In the genomic region with DNA sequence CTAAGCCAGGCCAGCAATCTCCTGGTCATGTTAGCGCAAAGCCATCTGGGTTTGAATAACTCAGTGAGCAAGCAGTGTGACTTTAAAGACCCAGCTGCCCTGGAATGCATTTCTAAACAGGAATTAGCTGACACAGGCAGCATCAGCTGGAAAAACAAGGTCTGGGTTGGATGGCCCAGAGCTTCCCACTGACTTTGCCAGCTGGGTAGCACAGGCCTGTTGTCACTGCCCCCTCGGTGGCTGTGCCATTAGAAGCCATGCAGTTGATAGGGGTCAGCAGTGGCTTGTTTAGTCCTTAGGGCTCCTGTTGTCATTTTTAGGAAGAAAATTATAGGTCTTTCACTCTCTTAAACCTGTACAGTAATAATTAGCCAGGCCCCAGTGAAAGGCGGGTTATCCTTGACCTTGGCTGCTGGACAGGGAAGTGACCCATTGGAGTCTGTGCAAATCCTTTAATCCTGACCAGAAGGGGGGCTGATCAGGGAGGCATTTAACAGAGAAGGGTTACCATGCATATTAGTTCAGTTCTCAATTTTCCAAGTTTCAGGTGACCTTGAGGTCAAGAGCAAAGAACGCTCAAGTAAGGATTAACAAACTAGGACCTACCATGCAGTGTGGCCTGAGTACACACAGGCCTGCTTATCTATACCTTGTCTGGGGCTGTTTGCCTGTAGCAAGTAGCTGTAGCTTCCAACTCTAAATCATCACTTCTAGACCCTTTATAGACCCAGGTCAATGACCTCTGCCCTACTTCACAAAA, we compare ENCODE assay signal across 10 mouse cellular contexts. TPM values are rescaled to one million over a fixed set of nuclear protein-coding genes. Genes with fewer than 3 reads are reported as not detected.
DNase-seq lines count a peak whose midpoint lies in the region; ATAC-seq and TF ChIP-seq lines count a peak whose summit lies in the region.
"Had no signal": no experiment of that assay in that cellular context is flagged by ENCODE, and none has a peak within 500 bp of the region (broad histone marks: within the 10 kb centered on the region; RNA-seq: fewer than 3 reads in every experiment).

No protein-coding gene starts in this region.

- H3K27ac ChIP-seq in heart, embryonic 13.5 days (replicated peaks), result peak overlapping the region; percentile 32; the same call in 1 of the 2 replicates
- H3K27ac ChIP-seq in kidney, adult 2 months (ENCODE audit: insufficient read depth, low read depth, low read length), result peak overlapping the region; percentile 99
- H3K27ac ChIP-seq: embryonic facial prominence, embryonic 13.5 days had no signal

- no peak for TF ChIP-seq POLR2A in kidney, adult 2 months (IDR thresholded peaks at IDR 0.05; ENCODE audit: low read depth, low read length)

- 60% methylated on average over 4 of the region's 4 CpGs for WGBS in heart, embryonic 13.5 days
- WGBS in kidney, adult 2 months, result 11% methylated on average over 4 of the region's 4 CpGs

- no peaks in the 10 kb centered on the region for H3K27me3 ChIP-seq in heart, embryonic 13.5 days (replicated peaks)
- H3K27me3 ChIP-seq in kidney, adult 2 months (replicated peaks; ENCODE audit: control insufficient read depth, insufficient read depth, low read length), result no peaks in the 10 kb centered on the region
- H3K27me3 ChIP-seq: embryonic facial prominence, embryonic 13.5 days had no signal

- no peak overlapping the region for H3K4me3 ChIP-seq in heart, embryonic 13.5 days
- H3K4me3 ChIP-seq in kidney, adult 2 months (ENCODE audit: insufficient read depth, low read depth, low read length), result no peak overlapping the region
- H3K4me3 ChIP-seq: embryonic facial prominence, embryonic 13.5 days had no signal

- H3K4me1 ChIP-seq in heart, embryonic 13.5 days, result peaks cover 51% of the 10 kb centered on the region
- peaks cover 76% of the 10 kb centered on the region for H3K4me1 ChIP-seq in kidney, adult 2 months (ENCODE audit: control insufficient read depth, insufficient read depth, low read length)
- H3K4me1 ChIP-seq: embryonic facial prominence, embryonic 13.5 days had no signal

- no peak for ATAC-seq in heart, embryonic 13.5 days (ENCODE audit: extremely low read depth, insufficient number of reproducible peaks, low FRiP score, low TSS enrichment)
- no peak for ATAC-seq in erythroid progenitor cell, adult 5-6 weeks (replicated peaks; ENCODE audit: low FRiP score, poor library complexity, severe bottlenecking)

- no peaks in the 10 kb centered on the region for H3K36me3 ChIP-seq in heart, embryonic 13.5 days
- no peaks in the 10 kb centered on the region for H3K36me3 ChIP-seq in kidney, adult 2 months (ENCODE audit: control insufficient read depth, insufficient read depth, low read length)
- H3K36me3 ChIP-seq: embryonic facial prominence, embryonic 13.5 days had no signal

- H3K9me3 ChIP-seq in heart, embryonic 13.5 days, result no peaks in the 10 kb centered on the region
- H3K9me3 ChIP-seq: embryonic facial prominence, embryonic 13.5 days had no signal

- TF ChIP-seq CTCF in kidney, adult 2 months (conservative IDR thresholded peaks at IDR 0.05; ENCODE audit: insufficient read depth, insufficient read length, low read depth, low read length), result no peak

- DNase-seq in heart, adult 11 months, result no peak
- peak; percentile 52 for DNase-seq in brain, adult 2 months (ENCODE audit: low read depth, low spot score)
- DNase-seq in kidney, adult 2 months, result peak; percentile 95
- DNase-seq in lung, postnatal 25 days (ENCODE audit: low spot score), result peak; percentile 34
- DNase-seq in ovary, postnatal 10 days (ENCODE audit: low spot score), result no peak
- DNase-seq in urinary bladder, postnatal 36 days (ENCODE audit: low spot score in 2 of 2), result no peak

- no peak overlapping the region for H3K4me2 ChIP-seq in heart, embryonic 13.5 days
- H3K4me2 ChIP-seq: embryonic facial prominence, embryonic 13.5 days; midbrain, embryonic 11.5 days had no signal

- H3K9ac ChIP-seq in heart, embryonic 13.5 days, result no peak overlapping the region
- H3K9ac ChIP-seq: embryonic facial prominence, embryonic 13.5 days had no signal

RNA-seq across cellular contexts. Expression of gene Cpeb4, which starts 43.8 kb away (rescaled TPM):
- 6.2 and 6.7 TPM in 2 replicates for polyA plus RNA-seq in heart, embryonic 13.5 days (2015; fragmentation: Nextera tagmentation; extraction: Ambion mirVana)
- polyA plus RNA-seq in kidney, adult 2 months (2012; rRNA removed), result 27.2 and 30.0 TPM in 2 replicates
- 413 and 439 TPM in 2 replicates for total RNA-seq in erythroid progenitor cell, adult 5-6 weeks (2015; ENCODE audit: low replicate concordance)
- total RNA-seq in erythroid progenitor cell, adult 5-6 weeks (2017; ENCODE audit: low replicate concordance), result 229 and 303 TPM in 2 replicates

Comparison
In these comparisons a context has a peak if more than half of its experiments do, and no peak if none do; other contexts are left out.
1. DNase-seq: peak in brain, adult 2 months (single experiment), kidney, adult 2 months (single experiment) and lung, postnatal 25 days (single experiment); none in heart, adult 11 months (single experiment), ovary, postnatal 10 days (single experiment) and urinary bladder, postnatal 36 days (0 of 2).